Mouse (Mus musculus): ENCODE measurements at regions not wholly inside any gene's neighbourhood (a gene's known extent, or its start where the extent isn't known, plus 50 kb on each side); places are given as distances from the start of the nearest gene placed in this dataset.

GRCm38 (mm10) chr7:72469691-72470090 is 163.3 kb upstream of the Mctp2 start:
- no peak for TF ChIP-seq CTCF (IDR thresholded peaks at IDR 0.05; ENCODE audit: borderline replicate concordance, extremely low read depth, insufficient read depth, insufficient read length)
- no peak for TF ChIP-seq POLR2A (IDR thresholded peaks at IDR 0.05; ENCODE audit: borderline replicate concordance, extremely low read depth, insufficient read depth, insufficient read length, poor library complexity, severe bottlenecking)
- no peak for DNase-seq (ENCODE audit: low read depth)

GRCm38 (mm10) chr7:72474751-72475150 is 168.3 kb upstream of the Mctp2 start:
- DNase-seq (ENCODE audit: low read depth), result peak; percentile 68
- no peak for TF ChIP-seq CTCF (IDR thresholded peaks at IDR 0.05; ENCODE audit: borderline replicate concordance, extremely low read depth, insufficient read depth, insufficient read length)
- TF ChIP-seq POLR2A (IDR thresholded peaks at IDR 0.05; ENCODE audit: borderline replicate concordance, extremely low read depth, insufficient read depth, insufficient read length, poor library complexity, severe bottlenecking), result no peak

- no peak for TF ChIP-seq CTCF (IDR thresholded peaks at IDR 0.05; ENCODE audit: borderline replicate concordance, extremely low read depth, insufficient read depth, insufficient read length)
- no peak for TF ChIP-seq POLR2A (IDR thresholded peaks at IDR 0.05; ENCODE audit: borderline replicate concordance, extremely low read depth, insufficient read depth, insufficient read length, poor library complexity, severe bottlenecking)
- DNase-seq (ENCODE audit: low read depth), result no peak
Observed at GRCm38 (mm10) chr7:72478936-72479335, 172.5 kb upstream of the Mctp2 start.

GRCm38 (mm10) chr7:72481275-72481674 is 174.9 kb upstream of the Mctp2 start:
- DNase-seq (ENCODE audit: low read depth), result no peak
- TF ChIP-seq CTCF (IDR thresholded peaks at IDR 0.05; ENCODE audit: borderline replicate concordance, extremely low read depth, insufficient read depth, insufficient read length) (no peak), POLR2A (IDR thresholded peaks at IDR 0.05; ENCODE audit: borderline replicate concordance, extremely low read depth, insufficient read depth, insufficient read length, poor library complexity, severe bottlenecking) (no peak)

GRCm38 (mm10) chr7:72490161-72490560 is 183.8 kb upstream of the Mctp2 start:
- no peak for TF ChIP-seq POLR2A (IDR thresholded peaks at IDR 0.05; ENCODE audit: borderline replicate concordance, extremely low read depth, insufficient read depth, insufficient read length, poor library complexity, severe bottlenecking)
- TF ChIP-seq CTCF (IDR thresholded peaks at IDR 0.05; ENCODE audit: borderline replicate concordance, extremely low read depth, insufficient read depth, insufficient read length), result no peak
- no peak for DNase-seq (ENCODE audit: low read depth)

- TF ChIP-seq CTCF (IDR thresholded peaks at IDR 0.05; ENCODE audit: borderline replicate concordance, extremely low read depth, insufficient read depth, insufficient read length) (no peak), POLR2A (IDR thresholded peaks at IDR 0.05; ENCODE audit: borderline replicate concordance, extremely low read depth, insufficient read depth, insufficient read length, poor library complexity, severe bottlenecking) (no peak)
- DNase-seq (ENCODE audit: low read depth), result no peak
Observed at GRCm38 (mm10) chr7:72493292-72493691, 186.9 kb upstream of the Mctp2 start.

GRCm38 (mm10) chr7:72496933-72497631 is 190.7 kb upstream of the Mctp2 start:
- TF ChIP-seq CTCF (IDR thresholded peaks at IDR 0.05; ENCODE audit: borderline replicate concordance, extremely low read depth, insufficient read depth, insufficient read length) (no peak), POLR2A (IDR thresholded peaks at IDR 0.05; ENCODE audit: borderline replicate concordance, extremely low read depth, insufficient read depth, insufficient read length, poor library complexity, severe bottlenecking) (no peak)
- DNase-seq (ENCODE audit: low read depth), result peak; percentile 52

GRCm38 (mm10) chr7:72498562-72499230 is 192.3 kb upstream of the Mctp2 start:
- no peak for TF ChIP-seq CTCF (IDR thresholded peaks at IDR 0.05; ENCODE audit: borderline replicate concordance, extremely low read depth, insufficient read depth, insufficient read length)
- TF ChIP-seq POLR2A (IDR thresholded peaks at IDR 0.05; ENCODE audit: borderline replicate concordance, extremely low read depth, insufficient read depth, insufficient read length, poor library complexity, severe bottlenecking), result no peak

GRCm38 (mm10) chr7:72499788-72500187 is 193.4 kb upstream of the Mctp2 start:
- DNase-seq (ENCODE audit: low read depth), result no peak
- TF ChIP-seq POLR2A (IDR thresholded peaks at IDR 0.05; ENCODE audit: borderline replicate concordance, extremely low read depth, insufficient read depth, insufficient read length, poor library complexity, severe bottlenecking) (no peak), CTCF (IDR thresholded peaks at IDR 0.05; ENCODE audit: borderline replicate concordance, extremely low read depth, insufficient read depth, insufficient read length) (no peak)

More at GRCm38 (mm10) chr7:72498562-72499230, 192.3 kb upstream of the Mctp2 start:
- no peak for DNase-seq (ENCODE audit: low read depth)

- no peak for DNase-seq (ENCODE audit: low read depth)
- no peak for TF ChIP-seq CTCF (IDR thresholded peaks at IDR 0.05; ENCODE audit: borderline replicate concordance, extremely low read depth, insufficient read depth, insufficient read length)
- no peak for TF ChIP-seq POLR2A (IDR thresholded peaks at IDR 0.05; ENCODE audit: borderline replicate concordance, extremely low read depth, insufficient read depth, insufficient read length, poor library complexity, severe bottlenecking)
Observed at GRCm38 (mm10) chr7:72500190-72500589, 193.8 kb upstream of the Mctp2 start.

GRCm38 (mm10) chr7:72500996-72501395 is 194.6 kb upstream of the Mctp2 start:
- no peak for DNase-seq (ENCODE audit: low read depth)
- TF ChIP-seq CTCF (IDR thresholded peaks at IDR 0.05; ENCODE audit: borderline replicate concordance, extremely low read depth, insufficient read depth, insufficient read length) (no peak), POLR2A (IDR thresholded peaks at IDR 0.05; ENCODE audit: borderline replicate concordance, extremely low read depth, insufficient read depth, insufficient read length, poor library complexity, severe bottlenecking) (no peak)

GRCm38 (mm10) chr7:72501431-72501830 is 195.0 kb upstream of the Mctp2 start:
- DNase-seq (ENCODE audit: low read depth), result no peak
- TF ChIP-seq CTCF (IDR thresholded peaks at IDR 0.05; ENCODE audit: borderline replicate concordance, extremely low read depth, insufficient read depth, insufficient read length) (no peak), POLR2A (IDR thresholded peaks at IDR 0.05; ENCODE audit: borderline replicate concordance, extremely low read depth, insufficient read depth, insufficient read length, poor library complexity, severe bottlenecking) (no peak)

All from brain, embryonic 14.5 days (tissue).